Mouse (Mus musculus) CD4-positive helper T cell, adult 2 months (primary cell): ENCODE results near the gene Camk2b.
"Not testable (repeated sequence)": the region's sequence is repeated elsewhere in the genome, so short reads cannot be mapped to it uniquely, and the experiment has no call there.

ENCODE experiments used
- DNase-seq: peaks from one replicate; pipeline ENCODE4 v3.0.0-alpha.2; 2012; ENCODE audit warnings: low read depth, missing footprints, low spot score

Gene Camk2b

DNA sequence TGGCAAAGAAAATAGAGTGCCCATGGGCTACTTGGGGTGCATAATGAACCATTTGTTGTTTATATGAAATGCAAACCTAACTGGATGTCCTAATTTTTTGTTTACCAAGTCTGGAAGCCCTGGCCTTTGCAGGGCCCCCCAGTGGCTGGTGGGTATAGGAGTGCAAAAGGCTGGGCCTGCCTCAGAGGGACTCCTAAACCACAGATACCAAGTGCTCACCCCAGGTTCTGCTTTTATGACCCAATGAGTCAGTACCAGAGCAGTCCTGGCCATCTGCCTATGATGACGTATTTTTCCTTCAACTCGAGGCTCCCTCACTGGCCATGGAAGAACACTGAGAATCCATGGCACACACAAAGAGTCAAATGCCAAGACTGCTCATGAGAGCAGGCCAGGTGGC is 121.1 kb downstream of the Camk2b start:
- DNase-seq = no peak

DNA sequence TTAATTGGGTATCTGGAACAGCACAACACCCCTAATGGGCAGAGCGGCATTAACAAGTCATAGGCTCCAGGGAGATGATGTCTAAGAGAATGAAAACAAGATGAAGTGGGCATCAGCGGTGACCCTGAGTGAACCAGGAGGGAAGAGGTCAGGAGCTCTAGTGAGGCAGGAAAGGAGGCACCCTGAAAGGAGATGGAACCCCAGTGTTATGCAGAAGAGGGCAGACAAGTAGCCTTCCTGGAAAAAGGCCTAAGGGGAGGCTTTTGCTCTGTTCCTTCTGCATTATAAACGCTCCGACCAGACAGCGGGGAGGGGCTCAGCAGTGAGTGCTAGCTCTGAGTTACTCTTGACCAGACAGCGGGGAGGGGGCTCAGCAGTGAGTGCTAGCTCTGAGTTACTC is 123.2 kb downstream of the Camk2b start:
- no peak for DNase-seq

DNA sequence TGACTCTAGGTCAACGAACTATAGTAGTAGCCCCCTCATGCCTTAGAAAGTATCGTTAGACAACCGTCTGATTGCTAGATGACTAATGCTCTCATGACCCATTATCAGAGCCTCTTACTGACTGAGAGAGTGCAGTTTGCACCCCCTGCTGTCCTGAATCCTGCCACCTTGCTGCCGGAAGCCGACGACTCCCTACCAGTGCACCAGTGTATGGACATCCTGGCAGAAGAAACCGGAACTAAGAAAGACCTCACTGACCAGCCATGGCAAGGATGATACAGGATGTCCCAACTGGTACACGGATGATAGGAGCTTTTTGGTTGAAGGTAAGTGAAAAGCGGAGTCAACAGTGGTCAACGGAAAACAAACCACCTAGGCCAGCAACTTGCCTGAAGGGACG is 131.6 kb downstream of the Camk2b start:
- not testable (repeated sequence) for DNase-seq

DNA sequence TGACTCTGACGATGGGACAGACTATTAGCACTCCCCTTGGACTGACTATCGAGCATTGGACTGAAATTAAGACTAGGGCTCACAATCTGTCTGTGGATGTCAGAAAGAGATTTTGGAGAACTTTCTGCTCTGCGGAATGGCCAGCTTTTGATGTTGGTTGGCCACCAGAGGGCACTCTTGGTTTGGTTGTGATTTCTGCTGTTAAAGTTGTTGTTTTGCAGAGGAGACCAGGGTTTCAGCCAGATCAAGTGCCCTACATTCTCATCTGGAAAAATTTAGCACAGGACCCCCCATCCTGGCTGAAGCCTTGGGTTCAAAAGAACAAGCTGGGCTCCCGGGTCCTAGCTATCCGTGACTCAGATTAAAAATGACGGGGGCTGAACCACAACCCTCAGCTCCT is 134.2 kb downstream of the Camk2b start:
- DNase-seq = not testable (repeated sequence)

DNA sequence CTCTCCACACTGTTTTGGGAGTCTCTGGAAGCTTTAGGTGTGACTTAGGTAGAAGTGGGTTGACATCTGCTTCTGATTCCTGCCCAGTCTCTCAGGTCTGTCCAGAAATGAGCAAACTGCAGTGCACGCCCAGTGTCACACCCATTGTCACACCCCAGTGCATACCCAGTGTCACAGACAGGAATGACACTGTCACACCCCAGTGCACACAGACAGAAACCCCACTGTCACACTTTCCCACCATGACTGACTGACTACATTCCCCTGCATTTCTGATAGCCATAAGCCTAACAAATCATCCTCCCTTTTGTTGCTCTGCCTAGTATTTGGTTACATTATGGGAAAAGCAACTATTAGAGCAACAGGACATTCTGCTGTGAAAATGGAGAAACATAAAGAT is 135.6 kb downstream of the Camk2b start:
- DNase-seq = no peak

DNA sequence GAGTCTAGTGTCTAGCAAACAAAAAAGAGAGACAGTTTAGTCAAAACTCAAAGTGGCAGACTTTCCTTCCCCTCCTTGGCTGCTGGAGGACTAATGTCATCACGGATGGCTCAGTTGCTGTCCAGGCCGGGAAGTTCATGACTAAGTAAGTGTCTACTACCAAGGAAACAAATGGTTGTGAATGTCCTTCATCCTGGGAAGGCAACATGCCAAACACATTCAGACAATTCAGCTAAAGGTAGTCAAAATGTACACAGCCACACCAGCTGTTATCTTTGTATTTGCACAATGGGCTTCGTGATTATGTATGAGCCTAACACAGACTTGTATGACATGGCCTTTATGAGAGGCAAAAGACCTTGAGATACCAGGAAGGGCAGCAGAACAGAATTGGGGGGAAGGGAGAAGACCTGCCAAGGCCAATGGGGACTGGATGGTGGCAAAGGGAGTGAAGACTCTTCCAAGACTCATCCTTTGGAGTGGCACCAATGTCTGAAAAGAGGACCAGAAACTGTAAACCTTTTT is 139.4 kb downstream of the Camk2b start:
- DNase-seq = no peak

GRCm38 (mm10) chr11:5924699-5925098 is 141.5 kb downstream of the Camk2b start:
- no peak for DNase-seq

DNA sequence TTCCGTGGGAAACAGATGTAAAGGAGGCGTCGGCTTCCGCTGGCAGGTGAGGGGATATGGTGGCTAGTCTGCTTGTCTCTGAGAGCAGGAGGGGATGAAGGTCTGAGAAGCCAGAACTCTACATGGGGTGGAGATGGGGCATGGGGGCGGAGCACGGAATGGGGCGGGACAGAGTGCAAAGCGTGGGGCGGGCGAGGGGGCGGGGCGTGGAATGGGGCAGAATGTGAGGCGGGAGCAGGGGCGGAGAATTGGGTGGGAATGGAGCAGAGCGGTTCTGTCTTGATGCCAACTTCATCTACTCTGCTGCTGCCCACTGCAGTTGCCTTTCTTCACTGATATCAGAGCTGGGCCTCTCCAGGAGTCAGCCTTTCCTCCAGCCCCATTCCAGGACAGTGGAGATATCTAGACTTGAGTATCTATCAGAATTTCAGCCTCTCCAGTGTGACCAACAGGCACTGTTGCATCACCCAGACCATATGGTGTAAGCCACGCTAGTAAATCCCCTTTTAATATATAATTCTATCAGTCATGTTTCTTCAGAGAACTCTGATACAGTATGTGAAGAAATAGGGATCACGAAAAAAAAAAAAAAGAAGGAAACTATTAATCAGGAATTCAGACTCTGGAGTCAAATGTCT is 145.7 kb downstream of the Camk2b start:
- DNase-seq = peak; percentile 30
